Mouse (Mus musculus) intestine, postnatal 0 days (tissue): ENCODE data around the gene Prickle4. TPM values are rescaled to one million over a fixed set of nuclear protein-coding genes. Genes with fewer than 3 reads are reported as not detected.

Experiments
- ATAC-seq: fragments of 200-750 bp; cut with Nextera tagmentation; 2 replicates; pipeline ENCODE4 v1.8.0; 2017; ENCODE audit warnings: mild to moderate bottlenecking, moderate TSS enrichment, moderate library complexity
- H3K27ac ChIP-seq: fragments of 300-500 bp; sonication (generic); 2 replicates; pipeline ENCODE4 v1.5.1; 2014; ENCODE audit warnings: mild to moderate bottlenecking, low read depth, low read length, moderate library complexity
- H3K27me3 ChIP-seq: fragments of 300-500 bp; sonication (generic); replicated peaks from 2 replicates; pipeline ENCODE4 v1.6.1; 2014; ENCODE audit warnings: low read length, mixed read lengths; ENCODE audit not compliant: control insufficient read depth, insufficient read depth
- H3K36me3 ChIP-seq: fragments of 300-500 bp; sonication (generic); 2 replicates; pipeline ENCODE4 v1.6.1; 2014; ENCODE audit warnings: mild to moderate bottlenecking, moderate library complexity; ENCODE audit not compliant: control insufficient read depth, insufficient read depth
- H3K4me1 ChIP-seq: fragments of 300-500 bp; sonication (generic); replicated peaks from 2 replicates; pipeline ENCODE4 v1.6.1; 2014; ENCODE audit warnings: antibody characterized with exemption, low read length, mixed read lengths; ENCODE audit not compliant: control insufficient read depth, insufficient read depth
- H3K4me2 ChIP-seq: fragments of 300-500 bp; sonication (generic); replicated peaks from 2 replicates; pipeline ENCODE4 v1.6.1; 2014; ENCODE audit warnings: low read depth, mild to moderate bottlenecking, moderate library complexity
- H3K4me3 ChIP-seq: fragments of 300-500 bp; sonication (generic); 2 replicates; pipeline ENCODE4 v1.5.1; 2014; ENCODE audit warnings: low read depth, low read length
- H3K9ac ChIP-seq: fragments of 300-500 bp; sonication (generic); 2 replicates; pipeline ENCODE4 v1.6.1; 2014; ENCODE audit warnings: mild to moderate bottlenecking, low read depth, low read length
- H3K9me3 ChIP-seq: fragments of 300-500 bp; sonication (generic); 2 replicates; pipeline ENCODE4 v1.6.1; 2016; ENCODE audit warnings: mixed run types; ENCODE audit not compliant: control insufficient read depth
- CTCF ChIP-seq: sonication (generic); IDR thresholded peaks from 2 replicates; pipeline ENCODE4 v1.5.1; 2016; ENCODE audit warnings: low read depth, mild to moderate bottlenecking, control low read depth, antibody characterized with exemption, moderate library complexity
- WGBS: fragments of 180-500 bp; shearing (Covaris S2); extraction: QIAGEN DNeasy Blood & Tissue Kit; methylation state at CpG from one replicate; pipeline ENCODE4 v1.1.7; 2014; 5-methylcytosine and 5-hydroxymethylcytosine counted together
- polyA plus RNA-seq: library from polyadenylated mRNA; unstranded; fragments of >200 nt; fragmentation: Nextera tagmentation; extraction: Ambion mirVana; gene quantifications from 2 replicates; pipeline ENCODE4 v1.2.1, GENCODE M21; 2015

Prickle4 gene
- polyA plus RNA-seq = 0.33 and 0.64 TPM in 2 replicates

DNA sequence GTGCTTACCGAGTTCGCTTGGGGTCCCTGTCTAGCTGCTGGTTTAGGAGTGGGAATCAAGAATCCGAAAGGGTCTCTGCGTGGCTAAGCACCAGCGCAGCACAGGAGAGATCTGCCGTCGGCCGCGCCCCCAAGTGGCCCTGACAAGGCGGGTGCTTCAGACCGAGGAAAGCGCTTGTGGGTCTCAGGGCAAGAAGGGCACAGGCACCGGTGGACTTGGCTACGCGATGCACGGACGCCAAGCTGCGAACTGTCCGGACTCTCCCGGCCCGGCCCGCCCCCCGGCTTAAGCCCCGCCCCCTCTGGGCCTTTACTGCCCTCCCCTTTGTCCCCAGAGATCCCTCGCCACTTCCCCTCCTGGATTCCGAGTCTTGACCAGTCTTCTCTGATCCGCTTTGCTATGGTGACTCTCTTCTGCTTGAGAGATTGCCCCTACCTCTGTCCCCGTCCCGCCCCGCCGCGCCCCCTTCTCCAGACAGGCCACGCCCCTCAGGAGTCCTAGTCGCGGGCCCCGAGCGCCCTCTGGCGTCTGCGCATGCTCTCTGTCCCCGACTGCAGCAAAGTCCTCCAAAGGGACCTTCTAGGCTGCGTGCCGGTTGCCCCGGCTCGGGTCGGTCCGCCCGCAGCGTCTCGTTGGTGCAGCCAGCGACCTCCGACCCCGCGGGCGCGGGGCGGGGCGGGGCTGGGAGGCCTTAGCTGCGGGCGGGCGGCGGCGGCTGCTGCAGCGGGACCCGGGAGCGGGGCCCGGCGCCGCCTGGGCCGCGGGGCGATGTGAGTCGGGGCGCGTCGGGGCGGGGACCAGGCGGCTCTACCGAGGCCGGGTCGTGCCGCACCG lies at the start of gene Prickle4:
Gene Prickle4 (minus strand): TSS at position 234 of the 834 bp plus-strand sequence.
- ATAC-seq = peak; percentile 94
- H3K27me3 ChIP-seq = no peaks in the 10 kb centered on the region
- TF ChIP-seq CTCF = peak; percentile 90
- H3K4me3 ChIP-seq = peak within 1 kb of the TSS; percentile 79
- peak within 1 kb of the TSS; percentile 93 for H3K4me2 ChIP-seq
- no peaks in the 10 kb centered on the region for H3K4me1 ChIP-seq
- peak within 1 kb of the TSS; percentile 35 for H3K27ac ChIP-seq
- peaks cover 4% of the 10 kb centered on the region; the same call in 1 of the 2 replicates for H3K36me3 ChIP-seq
- under 1% methylated on average over 71 of the region's 82 CpGs for WGBS
- peak within 1 kb of the TSS; percentile 74 for H3K9ac ChIP-seq
- H3K9me3 ChIP-seq = no peaks in the 10 kb centered on the region

DNA sequence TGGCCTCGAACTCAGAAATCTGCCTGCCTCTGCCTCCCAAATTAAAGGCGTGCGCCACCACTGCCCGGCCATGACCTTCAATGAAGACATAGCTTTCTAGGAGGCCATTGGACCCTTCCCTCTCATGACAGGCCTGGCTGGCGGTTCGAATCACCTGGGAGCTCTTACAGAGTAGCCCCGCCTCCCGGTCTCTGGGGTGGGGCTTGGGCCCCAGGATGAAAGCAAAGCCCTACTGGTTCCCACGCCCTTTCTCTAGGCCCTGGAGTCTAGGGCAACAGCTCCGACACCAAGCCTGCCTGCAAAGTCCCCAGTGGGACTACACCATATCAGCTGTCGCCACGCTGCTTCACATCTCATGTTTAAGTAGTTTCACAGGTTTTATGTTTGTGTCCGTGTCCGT lies 49.5 kb upstream of the Prickle4 start:
- 93% methylated on average over 14 of the region's 14 CpGs for WGBS
- Histone ChIP-seq H3K4me2 (no peak overlapping the region), H3K9ac (no peak overlapping the region), H3K9me3 (no peaks in the 10 kb centered on the region), H3K27me3 (no peaks in the 10 kb centered on the region), H3K36me3 (no peaks in the 10 kb centered on the region; the same call in 1 of the 2 replicates), H3K27ac (no peak overlapping the region), H3K4me3 (no peak overlapping the region), H3K4me1 (peaks cover 7% of the 10 kb centered on the region; the same call in 1 of the 2 replicates)
- no peak for TF ChIP-seq CTCF
- no peak for ATAC-seq

GRCm38 (mm10) chr17:47742991-47743734 lies 48.6 kb upstream of the Prickle4 start:
- Histone ChIP-seq H3K27me3 (no peaks in the 10 kb centered on the region), H3K36me3 (no peaks in the 10 kb centered on the region; the same call in 1 of the 2 replicates), H3K4me1 (0 out of 2 replicates have a peak, but pooled peaks cover under 1% of the 10 kb centered on the region), H3K4me2 (no peak overlapping the region), H3K9ac (no peak overlapping the region), H3K27ac (no peak overlapping the region), H3K9me3 (no peaks in the 10 kb centered on the region), H3K4me3 (no peak overlapping the region)
- no peak for ATAC-seq
- peak; percentile 65 for TF ChIP-seq CTCF
- WGBS = 37% methylated on average over 16 of the region's 16 CpGs

DNA sequence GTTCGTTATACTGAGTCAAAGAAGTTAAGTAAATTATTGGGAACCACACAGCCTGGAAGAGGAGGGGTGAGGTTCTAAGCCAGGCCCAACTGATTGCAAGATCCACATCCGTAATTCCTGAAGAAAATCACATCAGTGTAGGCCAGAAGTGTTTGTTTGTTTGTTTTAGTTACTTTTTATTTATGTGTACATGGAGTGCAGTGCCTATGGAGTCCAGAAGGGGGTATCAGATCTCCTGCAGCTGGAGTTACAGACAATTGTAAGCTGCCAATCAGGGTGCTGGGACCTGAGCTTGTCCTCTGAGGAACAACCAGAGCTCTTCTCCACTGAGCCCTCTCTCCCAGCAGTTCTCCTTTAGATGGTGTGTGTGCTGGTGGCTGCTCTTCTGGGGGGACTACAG lies 45.6 kb upstream of the Prickle4 start:
- no peaks in the 10 kb centered on the region; the same call in 1 of the 2 replicates for H3K36me3 ChIP-seq
- H3K4me3 ChIP-seq = no peak overlapping the region
- no peaks in the 10 kb centered on the region for H3K9me3 ChIP-seq
- no peaks in the 10 kb centered on the region for H3K27me3 ChIP-seq
- peak overlapping the region; percentile 92; the same call in 1 of the 2 replicates for H3K4me2 ChIP-seq
- no peak overlapping the region for H3K9ac ChIP-seq
- no peaks in the 10 kb centered on the region for H3K4me1 ChIP-seq
- H3K27ac ChIP-seq = peak overlapping the region; percentile 91; the same call in 1 of the 2 replicates
- peak; percentile 57 for TF ChIP-seq CTCF
- no peak for ATAC-seq
- WGBS = 68% methylated on average over 2 of the region's 2 CpGs

GRCm38 (mm10) chr17:47738879-47739798 lies 44.6 kb upstream of the Prickle4 start:
- Histone ChIP-seq H3K4me1 (no peaks in the 10 kb centered on the region), H3K27me3 (no peaks in the 10 kb centered on the region), H3K27ac (peak overlapping the region; percentile 91), H3K9me3 (no peaks in the 10 kb centered on the region), H3K9ac (peak overlapping the region; percentile 55), H3K4me3 (peak overlapping the region; percentile 81), H3K36me3 (no peaks in the 10 kb centered on the region; the same call in 1 of the 2 replicates), H3K4me2 (peak overlapping the region; percentile 92)
- peak; percentile 57 for ATAC-seq
- no peak for TF ChIP-seq CTCF
- WGBS = 16% methylated on average over 19 of the region's 20 CpGs
